Mouse (Mus musculus): ENCODE results near the gene Gm13101.
"Not testable (repeated sequence)": the region's sequence is repeated elsewhere in the genome, so short reads cannot be mapped to it uniquely, and the experiment has no call there.

The Gm13101 gene

GRCm38 (mm10) chr4:143966850-143967249 is at the start of gene Gm13101:
Gene Gm13101, minus strand, starts transcription at chr4:143966950.
- in situ Hi-C loops (cut with MboI, MseI): loop anchor here (10.0 kb wide), 1 partner anchor 378 kb away; no protein-coding TSS in a partner anchor

- in situ Hi-C loops (cut with MboI, MseI): loop anchor here (5.0 kb wide), 1 partner anchor 338 kb away; the partner anchor contains the start of gene Gm13128
These were observed 27.5 kb upstream of the Gm13101 start, which contains the start of gene Pramef17 for GRCm38 (mm10) chr4:143994269-143994668. Gene Pramef17, minus strand, starts transcription at chr4:143994369.

GRCm38 (mm10) chr4:143988126-143988525 is 21.4 kb upstream of the Gm13101 start:
- in situ Hi-C loops (cut with MboI, MseI): not testable (repeated sequence)

GRCm38 (mm10) chr4:143987475-143987941 is 20.8 kb upstream of the Gm13101 start:
- in situ Hi-C loops (cut with MboI, MseI): not testable (repeated sequence)

GRCm38 (mm10) chr4:143985733-143986132 is 19.0 kb upstream of the Gm13101 start:
- in situ Hi-C loops (cut with MboI, MseI): not testable (repeated sequence)

GRCm38 (mm10) chr4:143985165-143985564 is 18.4 kb upstream of the Gm13101 start:
- in situ Hi-C loops (cut with MboI, MseI): not testable (repeated sequence)

GRCm38 (mm10) chr4:143983446-143983845 is 16.7 kb upstream of the Gm13101 start:
- in situ Hi-C loops (cut with MboI, MseI): not testable (repeated sequence)

- in situ Hi-C loops (cut with MboI, MseI): not testable (repeated sequence)
These were observed 15.8 kb downstream of the Gm13101 start, which contains the start of gene Pramef25 for GRCm38 (mm10) chr4:143950916-143951315. Gene Pramef25, minus strand, starts transcription at chr4:143951016.

Data from regulatory T cell (primary cell).